Mouse (Mus musculus) right cerebral cortex, postnatal 25 days (tissue): ENCODE data around the gene Trappc10.
"Not testable (repeated sequence)": the region's sequence is repeated elsewhere in the genome, so short reads cannot be mapped to it uniquely, and the experiment has no call there.

Source experiments
- DNase-seq: peaks from one replicate; pipeline ENCODE4 v3.0.0; 2022

The Trappc10 gene

GRCm38 (mm10) chr10:78186076-78186475 is 58.4 kb downstream of the Trappc10 start:
- DNase-seq: not testable (repeated sequence)

GRCm38 (mm10) chr10:78185381-78185725 is 59.1 kb downstream of the Trappc10 start:
- no peak for DNase-seq

GRCm38 (mm10) chr10:78184531-78185380 is 59.7 kb downstream of the Trappc10 start, which contains the start of gene Pwp2:
Gene Pwp2, minus strand, starts transcription at chr10:78185149.
- peak; percentile 90 for DNase-seq

GRCm38 (mm10) chr10:78183577-78183976 is 60.9 kb downstream of the Trappc10 start:
- DNase-seq: no peak

GRCm38 (mm10) chr10:78182321-78182720 is 62.1 kb downstream of the Trappc10 start:
- no peak for DNase-seq

GRCm38 (mm10) chr10:78174474-78174873 is 70.0 kb downstream of the Trappc10 start:
- no peak for DNase-seq

- no peak for DNase-seq
Observed at GRCm38 (mm10) chr10:78171581-78171980, 72.9 kb downstream of the Trappc10 start.

- no peak for DNase-seq
Observed at GRCm38 (mm10) chr10:78171057-78171456, 73.4 kb downstream of the Trappc10 start.

GRCm38 (mm10) chr10:78170445-78170844 is 74.0 kb downstream of the Trappc10 start:
- no peak for DNase-seq

GRCm38 (mm10) chr10:78169281-78170042 is 75.0 kb downstream of the Trappc10 start, which contains the start of gene D10Jhu81e:
Gene D10Jhu81e, minus strand, starts transcription at chr10:78169782.
- peak; percentile 100 for DNase-seq

GRCm38 (mm10) chr10:78168792-78169191 is 75.6 kb downstream of the Trappc10 start:
- no peak for DNase-seq

GRCm38 (mm10) chr10:78167775-78168174 is 76.7 kb downstream of the Trappc10 start:
- DNase-seq: no peak

GRCm38 (mm10) chr10:78167333-78167732 is 77.1 kb downstream of the Trappc10 start:
- DNase-seq: no peak

- no peak for DNase-seq
Observed at GRCm38 (mm10) chr10:78165256-78166005, 79.0 kb downstream of the Trappc10 start.

GRCm38 (mm10) chr10:78164786-78165185 is 79.7 kb downstream of the Trappc10 start:
- no peak for DNase-seq

GRCm38 (mm10) chr10:78163923-78164322 is 80.5 kb downstream of the Trappc10 start:
- peak; percentile 51 for DNase-seq

- no peak for DNase-seq
Observed at GRCm38 (mm10) chr10:78163241-78163640, 81.2 kb downstream of the Trappc10 start.

GRCm38 (mm10) chr10:78162646-78163045 is 81.8 kb downstream of the Trappc10 start:
- no peak for DNase-seq

GRCm38 (mm10) chr10:78161096-78161495 is 83.3 kb downstream of the Trappc10 start:
- DNase-seq: no peak

- no peak for DNase-seq
Observed at GRCm38 (mm10) chr10:78160369-78161095, 83.9 kb downstream of the Trappc10 start.

GRCm38 (mm10) chr10:78159906-78160305 is 84.5 kb downstream of the Trappc10 start:
- peak; percentile 77 for DNase-seq

- peak; percentile 46 for DNase-seq
Observed at GRCm38 (mm10) chr10:78159252-78159878, 85.1 kb downstream of the Trappc10 start.
